Mouse (Mus musculus): Measurements from ENCODE around the gene Tnni3.

The Tnni3 gene

DNA sequence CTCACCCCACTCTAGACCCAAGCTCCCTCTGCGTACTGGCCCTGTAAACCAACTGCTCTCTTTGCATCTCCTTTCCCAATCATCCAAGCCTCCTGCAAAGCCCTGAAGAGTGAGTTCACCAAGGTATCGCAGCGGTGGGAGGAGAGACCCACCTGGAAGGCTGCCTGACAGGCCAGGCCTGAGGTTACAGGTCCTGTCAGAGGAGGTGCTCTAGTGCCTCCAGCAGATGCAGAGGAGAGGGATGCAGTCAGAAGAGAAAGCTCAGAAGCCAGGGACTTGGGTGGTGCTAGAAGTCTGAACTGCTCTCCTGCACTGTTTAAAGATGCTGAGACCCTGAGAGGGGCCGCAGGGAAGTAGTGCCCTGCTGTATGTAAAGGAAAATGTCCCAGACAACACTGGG is 25.0 kb downstream of the Tnni3 start:
- no peak for DNase-seq (ENCODE audit: low spot score in 2 of 2)

DNA sequence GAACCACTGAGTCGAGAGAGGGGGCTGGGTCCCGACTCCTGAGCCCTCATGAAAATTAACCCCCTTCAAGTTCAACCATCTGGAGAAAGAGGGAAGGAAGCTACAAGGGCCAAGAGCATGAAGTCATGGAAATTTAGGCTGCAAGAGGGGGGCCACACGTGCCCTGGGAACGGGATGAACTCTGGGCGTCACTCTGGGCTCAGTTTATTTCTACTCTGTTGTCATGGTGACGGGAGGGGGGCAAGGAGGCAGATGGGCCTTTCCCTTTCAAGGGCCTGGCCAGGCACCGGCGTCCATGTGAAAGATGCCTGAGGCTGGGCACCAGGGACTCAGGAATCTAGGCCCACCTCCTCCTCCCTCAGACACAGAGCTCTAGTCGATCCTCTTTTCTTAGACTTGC is 25.8 kb downstream of the Tnni3 start:
- no peak for DNase-seq (ENCODE audit: low spot score in 2 of 2)

DNA sequence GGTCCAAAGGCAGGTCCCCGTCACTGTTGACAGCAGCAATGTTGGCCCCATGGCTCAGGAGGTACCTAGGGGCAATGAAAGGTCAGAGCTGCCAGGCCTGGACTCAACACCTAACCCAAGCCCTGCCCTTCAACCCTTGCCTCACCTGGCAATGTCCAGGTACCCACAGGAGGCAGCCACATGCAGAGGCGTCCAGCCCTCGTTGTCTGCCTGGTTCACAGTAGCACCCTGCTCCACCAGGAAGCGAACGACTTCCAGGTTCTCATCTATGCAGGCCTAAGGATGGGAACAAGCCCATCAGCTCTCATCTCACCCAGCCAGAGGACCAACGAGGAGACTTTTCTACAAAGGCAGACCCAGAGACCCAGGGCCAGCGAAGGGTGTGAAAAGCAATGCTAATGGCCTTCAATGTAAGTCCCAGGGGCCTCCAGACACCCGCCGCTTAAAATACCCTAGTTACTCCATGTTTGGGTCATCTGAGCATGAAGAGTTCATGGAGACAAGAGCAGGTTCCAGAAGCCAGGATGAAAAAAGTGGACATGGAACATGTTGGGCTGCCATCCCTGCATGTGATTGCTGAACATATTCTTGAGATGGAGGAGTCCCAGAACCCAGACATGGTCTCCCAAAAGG is 26.6 kb downstream of the Tnni3 start:
- no peak for DNase-seq (ENCODE audit: low spot score in 2 of 2)

DNA sequence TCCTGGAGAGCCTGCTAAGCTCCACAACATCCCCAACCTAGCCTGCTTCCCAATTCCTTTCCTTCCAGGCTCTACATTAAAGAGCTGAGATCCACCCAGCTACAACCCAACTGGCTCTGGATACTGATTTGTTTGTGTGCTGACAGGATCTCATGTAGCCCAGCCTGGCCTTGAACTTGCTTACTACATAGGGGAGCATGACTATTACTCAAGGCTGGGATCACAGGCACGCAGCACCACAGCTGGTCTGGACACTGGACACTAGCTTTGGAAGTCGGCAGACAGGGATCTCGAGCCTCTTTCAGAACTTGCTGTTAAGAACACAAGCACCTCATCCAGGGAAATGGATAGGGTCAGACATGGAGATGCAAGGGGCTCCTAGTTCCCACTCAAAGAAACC is 27.6 kb downstream of the Tnni3 start:
- DNase-seq (ENCODE audit: low spot score in 2 of 2): no peak

DNA sequence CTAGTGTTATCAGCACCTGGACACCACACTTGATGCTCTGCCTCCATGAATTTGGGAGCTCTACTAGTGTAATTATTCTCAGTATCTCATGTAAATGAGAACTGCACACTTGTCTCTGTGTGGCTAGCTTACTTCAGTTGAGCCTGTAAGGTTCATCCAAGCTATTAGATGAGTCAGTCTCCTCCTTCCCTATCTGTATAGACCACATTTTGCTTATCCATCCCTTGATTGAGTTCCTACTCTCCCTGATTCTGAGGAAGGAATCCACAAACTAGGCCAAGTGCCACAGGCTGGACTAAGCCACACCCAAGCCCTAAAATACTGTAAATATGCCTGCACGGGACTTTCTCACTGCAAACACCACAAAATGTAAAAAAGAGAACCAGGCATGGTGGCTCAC is 30.0 kb downstream of the Tnni3 start:
- no peak for DNase-seq (ENCODE audit: low spot score in 2 of 2)

DNA sequence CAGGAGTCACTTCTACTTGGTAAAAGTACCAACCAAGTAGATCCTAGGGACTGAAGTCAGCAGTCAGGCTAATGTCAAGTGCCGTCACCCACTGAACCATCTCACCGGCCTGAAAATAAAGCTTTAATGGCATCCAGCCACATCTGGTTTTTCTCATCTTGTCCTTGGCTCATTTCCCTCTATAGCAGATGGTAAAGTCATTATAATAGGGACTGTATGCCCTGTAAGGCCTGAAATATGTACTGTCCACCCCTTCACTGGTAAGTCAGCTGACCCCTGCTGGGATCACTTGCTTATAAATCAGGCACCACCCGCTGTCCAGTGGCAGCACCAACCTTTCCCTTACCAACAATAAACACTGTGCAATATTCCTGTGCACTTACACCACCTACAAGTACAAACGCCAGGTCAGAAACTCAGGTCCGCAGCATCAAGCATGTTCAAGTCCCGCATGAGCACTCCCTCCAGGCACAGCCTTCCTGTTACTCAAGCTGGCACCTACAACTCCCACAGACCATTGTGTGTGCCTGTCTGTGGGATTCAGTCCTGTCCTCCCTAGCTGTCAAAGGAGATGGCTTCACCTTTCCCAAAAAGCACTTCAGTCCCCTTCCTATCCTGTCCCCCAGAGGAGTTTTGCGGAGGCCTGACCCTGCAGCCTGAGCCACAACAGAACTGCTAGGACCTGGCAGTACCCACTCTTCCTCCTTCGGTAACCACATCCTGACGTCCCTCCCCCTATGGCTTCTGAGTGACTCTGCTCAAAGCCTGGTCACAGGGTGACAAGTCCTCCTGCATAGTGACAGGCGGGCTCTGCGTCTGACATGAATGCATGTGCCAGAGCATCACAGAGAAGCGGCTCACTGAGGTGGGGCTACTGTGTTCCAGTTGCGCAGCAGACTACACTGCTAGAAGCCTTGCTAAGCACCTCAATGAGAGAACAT is 31.5 kb downstream of the Tnni3 start:
- peak in 1 of 2 experiments; percentile 34 for DNase-seq (ENCODE audit: low spot score in 2 of 2)

DNA sequence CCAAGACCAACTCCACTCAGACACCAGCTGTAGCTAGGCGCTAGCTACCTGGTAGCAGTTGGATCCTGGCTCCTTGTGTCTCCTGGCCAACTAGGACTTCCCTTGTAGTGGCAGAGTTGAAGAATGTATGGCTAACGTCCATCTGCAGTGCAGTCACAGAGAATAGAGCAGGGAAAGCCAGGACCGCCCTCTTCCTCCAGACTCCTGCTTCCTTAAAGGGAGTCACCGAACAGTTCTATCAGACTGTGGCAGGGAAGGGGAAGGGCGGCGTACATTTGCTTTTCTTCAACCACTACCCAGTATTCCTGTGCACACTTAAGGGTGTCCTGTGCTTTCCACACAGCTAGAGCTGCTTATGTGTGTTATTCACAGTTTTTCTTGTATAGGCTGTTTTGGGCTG is 32.7 kb downstream of the Tnni3 start:
- no peak for DNase-seq (ENCODE audit: low spot score in 2 of 2)

DNA sequence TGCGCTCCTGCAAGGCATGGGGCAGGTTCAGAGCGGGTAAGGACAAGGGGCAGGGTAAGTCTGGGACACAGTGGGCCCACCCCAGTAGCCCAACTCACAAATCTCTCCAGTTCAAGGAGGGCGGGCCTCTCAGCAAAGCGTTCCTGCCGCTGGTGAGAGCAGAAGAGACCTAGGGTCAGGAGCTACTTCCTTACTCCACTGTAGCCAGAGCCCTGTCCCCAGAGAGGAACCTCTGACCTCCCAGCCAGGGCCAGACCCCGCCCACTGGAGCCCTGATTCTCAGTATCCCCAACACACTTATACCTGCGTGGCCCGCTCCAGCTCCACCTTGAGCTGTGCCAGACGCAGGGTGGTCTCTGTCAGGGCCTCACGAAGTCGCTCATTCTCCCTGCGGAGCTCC is 41.7 kb downstream of the Tnni3 start:
- no peak for DNase-seq (ENCODE audit: low spot score in 2 of 2)

DNA sequence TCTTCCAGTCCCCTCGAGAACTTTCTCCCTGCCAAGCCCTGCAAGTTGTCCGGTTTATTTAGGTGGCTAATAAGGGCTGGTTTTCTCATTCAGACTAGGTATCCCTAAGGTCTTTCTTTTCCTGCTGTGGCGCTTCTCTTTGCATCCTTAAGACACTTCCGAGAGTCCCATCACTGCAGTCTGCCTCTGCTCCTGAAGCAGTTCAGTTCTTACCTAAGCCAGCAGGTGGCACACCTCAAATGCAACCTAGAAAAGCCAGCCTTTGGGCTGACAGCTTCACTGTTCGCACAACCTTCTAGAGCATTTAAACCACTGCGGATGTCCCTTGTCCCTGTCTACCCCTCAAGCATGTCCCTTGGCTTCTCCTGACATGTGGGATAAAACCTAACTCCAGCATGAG is 44.4 kb downstream of the Tnni3 start:
- DNase-seq (ENCODE audit: low spot score in 2 of 2): no peak

DNA sequence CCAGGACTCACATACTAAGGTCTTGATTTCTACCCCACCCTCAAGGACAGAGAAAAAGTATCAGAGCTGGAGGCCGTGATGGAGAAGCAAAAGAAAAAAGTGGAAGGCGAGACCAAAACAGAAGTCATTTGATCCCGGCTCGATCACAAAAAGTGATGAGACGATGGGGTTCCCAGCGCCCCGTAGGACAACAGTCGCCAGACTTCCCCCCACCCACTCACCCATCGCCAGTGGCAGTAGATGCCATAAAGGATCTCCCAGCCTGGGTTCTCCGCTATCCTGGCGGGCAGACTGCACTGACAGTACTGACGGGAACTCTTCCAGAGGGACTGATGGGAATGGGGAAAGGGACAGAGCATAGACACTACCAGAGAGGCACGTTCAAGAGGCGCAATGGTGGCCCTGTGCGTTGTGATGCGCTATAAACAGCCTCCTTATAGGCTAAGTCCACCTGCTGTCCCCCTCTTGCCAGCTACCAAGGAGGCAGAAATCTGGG is 45.2 kb downstream of the Tnni3 start:
- no peak for DNase-seq (ENCODE audit: low spot score in 2 of 2)

DNA sequence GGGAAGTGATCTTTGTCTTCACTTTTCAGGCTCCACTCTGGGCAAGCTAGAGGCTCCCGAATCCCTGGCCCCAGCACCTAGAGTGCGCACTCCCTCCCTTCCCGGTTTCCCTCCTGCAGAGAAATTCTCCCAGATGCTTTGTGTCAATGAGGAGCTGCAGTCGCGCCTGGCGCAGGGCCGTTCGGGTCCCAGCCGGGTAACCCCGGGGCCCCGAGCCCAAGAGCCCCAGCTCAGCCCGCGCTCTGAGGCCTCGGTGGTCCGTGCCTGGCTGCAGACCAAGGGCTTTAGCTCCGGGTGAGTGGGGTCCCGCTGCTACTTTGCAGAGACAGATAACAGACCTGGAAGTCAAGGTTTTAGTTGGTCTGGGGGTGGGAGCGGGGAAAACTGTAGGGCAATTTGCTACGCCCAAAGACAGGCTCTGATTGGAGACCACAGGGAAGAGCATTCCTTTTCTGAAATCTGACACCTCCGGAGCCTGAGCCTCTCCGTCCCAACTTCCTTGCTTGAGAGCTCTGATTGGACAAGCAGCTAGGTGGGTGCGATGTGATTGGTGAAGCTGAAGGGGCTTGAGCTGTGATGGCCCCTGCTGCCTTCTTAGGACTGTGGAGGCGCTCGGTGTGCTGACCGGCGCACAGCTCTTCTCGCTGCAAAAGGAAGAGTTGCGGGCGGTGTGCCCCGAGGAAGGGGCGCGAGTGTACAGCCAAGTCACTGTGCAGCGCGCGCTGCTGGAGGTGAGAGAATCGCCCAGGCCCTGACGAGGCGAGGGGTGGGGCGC is 45.8 kb downstream of the Tnni3 start:
- DNase-seq (ENCODE audit: low spot score in 2 of 2): no peak

DNA sequence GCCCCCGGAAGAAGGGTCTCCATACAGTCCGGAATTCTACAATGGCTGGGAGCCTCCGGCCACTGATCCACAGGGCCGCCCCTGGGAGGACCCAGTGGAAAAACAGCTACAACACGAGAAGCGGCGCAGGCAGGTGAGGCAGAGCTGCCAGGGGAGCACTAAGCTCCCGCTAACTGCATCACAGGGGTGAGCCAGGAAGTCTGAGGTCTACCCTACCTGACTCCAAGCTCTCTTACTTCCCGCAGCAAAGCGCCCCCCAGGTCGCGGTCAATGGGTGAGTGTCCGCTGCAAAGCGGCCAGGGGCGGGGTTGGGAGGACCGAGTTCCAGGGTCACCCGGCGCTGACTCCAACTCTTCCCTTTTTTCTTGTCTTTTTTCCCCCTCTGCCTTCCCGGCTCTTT is 50.1 kb downstream of the Tnni3 start:
- no peak for DNase-seq (ENCODE audit: low spot score in 2 of 2)

DNA sequence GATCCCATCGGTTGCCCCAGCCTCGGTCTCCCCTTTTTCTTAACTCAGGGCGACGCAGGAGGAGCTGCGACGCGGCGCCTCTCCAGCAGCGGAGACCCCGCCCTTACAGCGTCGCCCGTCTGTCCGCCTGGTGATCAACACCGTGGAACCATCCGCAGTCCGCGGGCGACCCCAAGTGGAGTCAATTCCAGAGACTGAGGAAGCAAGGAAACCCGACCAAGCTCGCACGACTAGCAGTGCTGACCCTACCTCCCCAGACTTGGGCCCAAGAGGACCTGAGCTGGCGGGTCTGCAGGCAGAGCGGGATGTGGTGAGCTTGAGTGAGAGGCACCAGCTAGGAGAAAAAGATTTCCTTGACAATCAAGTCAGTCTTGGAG is 52.9 kb downstream of the Tnni3 start:
- DNase-seq (ENCODE audit: low spot score in 2 of 2): peak; percentile 32 to 67

DNA sequence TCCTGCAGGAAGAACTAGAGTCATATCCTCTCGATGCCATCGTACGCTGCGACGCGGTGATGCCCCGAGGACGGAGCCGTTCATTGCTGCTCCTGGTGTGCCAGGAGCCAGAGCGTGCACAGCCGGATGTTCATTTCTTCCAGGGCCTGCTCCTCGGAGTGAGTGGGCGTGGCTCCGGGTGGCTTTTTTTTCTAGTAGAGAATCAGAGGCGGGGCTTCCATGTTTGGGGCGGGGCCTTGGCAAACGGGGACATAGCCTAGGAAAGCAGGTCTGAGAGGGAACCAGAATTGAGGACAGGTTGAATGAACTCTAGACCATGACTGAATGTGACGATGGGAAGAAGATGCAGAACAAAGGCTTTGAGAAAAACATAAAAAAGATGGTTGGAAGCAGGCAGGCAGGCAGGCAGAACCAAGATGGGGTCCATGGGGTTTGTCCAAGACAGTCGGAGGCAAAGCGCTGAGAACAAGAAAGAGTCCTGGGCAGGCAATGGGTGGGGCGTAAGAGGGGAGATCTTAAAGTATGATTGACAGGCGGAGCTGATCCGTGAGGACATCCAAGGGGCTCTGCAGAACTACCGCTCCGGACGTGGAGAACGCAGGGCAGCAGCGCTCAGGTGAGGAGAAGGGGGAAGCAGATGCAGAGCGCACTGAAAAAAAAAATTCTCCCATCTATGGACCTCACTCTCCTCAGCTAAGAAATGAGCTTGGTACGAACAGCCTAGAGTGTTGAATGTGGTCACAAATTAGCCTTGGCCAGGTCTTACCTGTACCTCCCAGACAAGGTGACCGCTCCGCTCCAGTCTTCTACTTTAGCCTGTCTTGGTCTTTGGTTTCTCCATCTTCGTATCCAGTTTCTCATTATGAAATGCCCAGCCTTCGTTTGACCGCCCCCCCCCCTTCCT is 53.5 kb downstream of the Tnni3 start:
- no peak for DNase-seq (ENCODE audit: low spot score in 2 of 2)
